Mouse (Mus musculus) left cerebral cortex, adult 9 months (tissue): ENCODE results near the gene Prss16.

Experiments used
- DNase-seq, 2 experiments: peaks; one replicate each; pipeline ENCODE4 v3.0.0; 2022; ENCODE audit warnings: low spot score in 2 of 2

Prss16 gene

DNA sequence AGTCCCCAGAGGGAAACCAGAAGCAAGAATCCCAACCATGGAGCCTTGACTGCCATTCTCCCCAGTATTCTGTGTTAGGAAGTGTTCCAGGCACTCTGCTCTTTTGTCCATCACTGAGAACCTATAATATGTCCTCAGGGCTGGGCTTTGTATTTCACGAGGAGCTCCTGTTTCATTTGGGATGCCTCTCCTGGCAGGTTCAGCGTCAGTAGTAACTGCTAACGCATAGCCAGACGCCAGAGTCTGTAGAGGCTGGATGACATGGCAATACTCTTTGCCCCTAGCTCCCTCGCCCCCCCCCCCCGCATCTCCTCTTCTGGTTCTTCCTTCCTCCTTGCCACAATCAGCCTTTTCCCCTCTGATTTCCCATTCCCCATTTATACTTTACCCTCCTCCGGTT, at the start of gene Prss16:
Gene Prss16, minus strand, starts transcription at position 101 of the 400 bp plus-strand sequence.
- DNase-seq = no peak

DNA sequence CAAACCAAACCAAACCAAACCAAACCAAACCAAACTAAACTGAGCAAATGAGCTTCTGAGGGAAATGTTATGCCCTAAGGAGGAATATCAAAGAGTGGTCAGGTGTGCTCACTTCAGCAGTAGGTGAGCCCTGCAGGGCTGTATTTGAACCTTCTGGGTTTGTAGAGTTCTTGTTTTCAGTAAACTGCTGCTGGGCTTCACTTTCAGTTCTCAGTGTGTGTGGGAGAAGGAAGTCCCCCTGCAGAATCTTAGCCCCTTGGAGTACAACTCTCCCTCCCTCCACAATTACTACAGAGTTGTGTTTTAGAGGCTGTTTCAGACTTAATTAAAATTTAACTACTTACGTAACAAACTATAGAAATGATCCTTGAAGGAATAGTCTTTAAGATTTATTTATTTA, 44.2 kb upstream of the Prss16 start:
- no peak for DNase-seq

DNA sequence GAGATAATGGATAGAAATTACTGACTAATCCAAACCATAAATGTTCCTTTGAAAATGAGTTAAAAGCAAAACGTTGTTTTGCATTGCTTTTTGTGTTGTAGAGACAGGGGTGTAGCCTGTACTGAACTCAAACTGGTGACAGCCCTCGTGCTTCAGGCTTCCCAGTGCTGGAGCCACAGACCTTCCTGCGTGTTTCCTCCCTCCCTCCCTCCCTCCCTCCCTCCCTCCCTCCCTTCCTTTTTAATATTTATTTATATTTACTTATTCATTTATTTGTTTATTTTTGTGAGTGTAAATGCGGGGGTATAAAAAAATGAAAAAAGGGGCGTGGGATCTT, 41.9 kb upstream of the Prss16 start:
- DNase-seq = no peak

DNA sequence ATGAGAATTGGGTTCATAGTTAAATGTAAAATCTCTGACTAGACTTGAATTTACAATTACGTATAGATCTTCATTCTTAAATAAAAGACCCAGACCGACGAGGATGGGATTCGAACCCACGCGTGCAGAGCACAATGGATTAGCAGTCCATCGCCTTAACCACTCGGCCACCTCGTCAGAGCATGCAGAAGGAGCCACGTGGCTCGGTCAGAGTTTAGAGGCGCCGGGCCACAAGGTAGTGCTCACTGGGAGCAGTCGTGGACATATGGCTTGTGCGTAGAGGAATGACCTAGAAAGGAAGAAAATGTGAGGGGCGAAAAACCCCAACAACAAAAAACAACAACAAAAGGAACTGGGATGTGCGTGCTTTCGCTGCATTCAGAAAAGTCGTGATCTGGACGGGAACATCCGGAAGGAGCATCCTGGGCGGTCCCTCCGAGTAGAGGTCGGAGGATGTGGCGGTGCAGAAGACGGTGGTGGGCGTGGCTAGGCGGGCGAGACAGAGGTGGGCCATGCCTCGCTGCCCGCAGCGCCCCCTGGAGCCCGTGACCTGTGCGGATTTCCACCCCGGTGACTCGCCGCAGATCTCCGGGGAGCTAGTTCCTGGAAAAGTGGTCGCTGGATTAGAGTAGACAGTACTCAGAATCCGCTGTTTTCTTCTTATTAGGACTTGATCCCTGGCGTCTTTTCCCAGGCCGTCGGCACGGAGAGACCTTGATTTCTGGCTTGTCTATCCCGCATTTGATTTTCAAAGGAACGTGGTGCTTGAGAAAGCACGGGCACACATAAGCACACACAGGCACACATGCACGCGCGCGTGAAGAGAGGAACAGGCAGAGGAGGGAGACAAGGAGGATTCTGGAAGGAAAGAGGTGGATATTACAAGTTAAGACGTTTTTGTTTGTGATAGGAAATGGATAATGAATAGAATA, 41.3 kb upstream of the Prss16 start:
- DNase-seq = peak; percentile 74 to 91

DNA sequence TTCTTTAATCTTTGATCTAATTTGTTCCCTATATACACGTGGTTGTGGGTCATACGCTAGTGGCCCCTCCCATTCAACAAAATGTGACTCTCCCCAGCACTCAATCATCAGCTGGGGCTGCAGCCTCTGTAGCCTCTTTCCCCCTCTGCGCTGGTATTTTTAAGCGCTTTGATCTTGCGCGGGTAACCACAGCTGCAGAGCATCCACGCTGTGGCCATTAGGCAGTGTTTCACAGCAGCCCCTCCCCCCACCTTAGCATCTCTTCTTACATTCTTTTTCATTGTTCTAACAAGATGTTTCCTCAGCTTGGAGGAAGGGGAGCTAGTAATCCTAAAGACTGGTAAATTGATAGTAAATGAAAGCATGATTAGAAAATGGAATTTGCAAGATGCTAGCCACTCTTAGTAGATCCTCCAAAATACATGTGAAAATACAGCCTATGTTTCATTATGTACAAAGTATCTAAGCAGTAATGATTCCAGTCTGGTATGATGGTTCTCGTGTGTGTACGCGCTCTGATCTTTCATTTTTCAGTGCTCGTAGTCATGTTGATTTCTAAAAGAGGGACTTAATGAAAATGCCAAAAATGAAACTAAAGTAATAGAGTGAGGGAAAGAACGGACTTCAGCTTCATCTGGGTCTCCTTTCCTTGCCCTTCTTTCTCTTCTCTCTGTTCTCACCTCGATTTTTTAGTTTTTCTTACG, 40.3 kb upstream of the Prss16 start:
- no peak for DNase-seq

DNA sequence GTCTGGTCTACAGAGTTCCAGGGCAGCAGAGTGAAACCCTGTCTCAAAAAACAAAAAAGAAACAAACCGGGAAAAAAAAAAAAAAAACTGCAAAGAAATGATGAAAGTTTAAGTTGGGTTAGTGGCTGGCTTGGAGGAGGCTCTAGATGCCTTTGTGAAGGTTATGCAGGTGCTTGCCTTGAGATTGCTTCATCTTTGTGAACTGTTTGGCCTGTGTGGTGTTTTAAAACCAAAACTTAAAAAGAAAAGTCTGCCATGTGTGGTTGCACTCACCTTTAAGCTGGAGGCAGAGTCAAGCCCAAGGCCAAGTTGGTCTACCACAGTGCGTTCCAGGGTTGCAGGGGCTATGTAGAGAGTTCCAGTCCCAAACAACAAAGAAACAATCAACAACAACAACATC, 39.5 kb upstream of the Prss16 start:
- no peak for DNase-seq

DNA sequence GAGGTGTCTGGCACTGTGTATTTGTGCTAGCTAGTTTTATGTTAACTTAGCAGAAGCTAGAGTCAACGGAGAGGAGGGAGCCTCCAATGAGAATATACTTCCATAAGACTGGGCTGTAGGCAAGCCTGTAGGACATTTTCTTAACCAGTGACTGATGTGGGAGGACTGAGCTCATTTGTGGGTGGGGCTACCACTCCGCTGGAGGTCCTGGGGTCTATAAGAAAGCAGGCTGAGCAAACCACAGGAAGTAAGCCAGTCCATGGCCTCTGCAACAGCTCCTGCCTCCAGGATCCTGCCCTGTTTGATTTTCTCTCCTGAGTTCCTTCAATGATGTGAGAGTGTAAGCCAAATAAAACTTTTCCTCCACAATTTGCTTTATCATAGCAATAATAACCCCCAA, 35.8 kb upstream of the Prss16 start:
- no peak for DNase-seq

DNA sequence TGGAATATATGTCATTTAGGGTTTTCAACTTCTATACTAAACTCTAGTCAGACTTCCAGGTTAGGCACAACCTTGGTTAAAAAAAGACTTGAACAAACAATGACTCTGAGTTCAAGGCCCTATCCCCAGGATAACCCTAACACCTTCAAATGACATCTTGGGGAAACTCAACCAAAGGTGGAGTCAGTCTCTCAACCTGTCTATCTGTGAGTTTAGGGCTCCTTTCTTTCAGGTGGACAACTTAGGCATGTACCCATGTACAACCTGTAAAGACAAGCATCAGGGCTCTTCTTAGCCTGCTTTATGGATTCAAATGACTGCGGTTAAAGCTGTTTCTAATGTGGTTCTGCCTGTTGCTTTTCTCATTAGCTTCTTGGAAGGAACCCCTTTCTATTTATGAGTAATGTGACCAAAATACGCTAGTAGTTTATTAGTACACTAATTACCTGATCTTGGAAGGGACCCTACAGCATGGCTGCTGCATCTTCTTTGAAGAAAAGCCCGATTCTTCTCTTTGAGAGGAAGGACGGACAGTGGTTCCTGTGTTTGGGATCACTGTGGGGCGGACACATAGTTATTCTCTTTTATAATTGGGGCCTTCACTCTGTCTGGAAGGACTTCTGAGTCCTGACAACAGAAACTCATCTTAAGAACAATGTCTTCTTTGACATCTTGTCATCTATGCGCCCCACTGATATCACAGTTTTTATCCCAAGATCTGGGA, 35.1 kb upstream of the Prss16 start:
- DNase-seq = no peak

DNA sequence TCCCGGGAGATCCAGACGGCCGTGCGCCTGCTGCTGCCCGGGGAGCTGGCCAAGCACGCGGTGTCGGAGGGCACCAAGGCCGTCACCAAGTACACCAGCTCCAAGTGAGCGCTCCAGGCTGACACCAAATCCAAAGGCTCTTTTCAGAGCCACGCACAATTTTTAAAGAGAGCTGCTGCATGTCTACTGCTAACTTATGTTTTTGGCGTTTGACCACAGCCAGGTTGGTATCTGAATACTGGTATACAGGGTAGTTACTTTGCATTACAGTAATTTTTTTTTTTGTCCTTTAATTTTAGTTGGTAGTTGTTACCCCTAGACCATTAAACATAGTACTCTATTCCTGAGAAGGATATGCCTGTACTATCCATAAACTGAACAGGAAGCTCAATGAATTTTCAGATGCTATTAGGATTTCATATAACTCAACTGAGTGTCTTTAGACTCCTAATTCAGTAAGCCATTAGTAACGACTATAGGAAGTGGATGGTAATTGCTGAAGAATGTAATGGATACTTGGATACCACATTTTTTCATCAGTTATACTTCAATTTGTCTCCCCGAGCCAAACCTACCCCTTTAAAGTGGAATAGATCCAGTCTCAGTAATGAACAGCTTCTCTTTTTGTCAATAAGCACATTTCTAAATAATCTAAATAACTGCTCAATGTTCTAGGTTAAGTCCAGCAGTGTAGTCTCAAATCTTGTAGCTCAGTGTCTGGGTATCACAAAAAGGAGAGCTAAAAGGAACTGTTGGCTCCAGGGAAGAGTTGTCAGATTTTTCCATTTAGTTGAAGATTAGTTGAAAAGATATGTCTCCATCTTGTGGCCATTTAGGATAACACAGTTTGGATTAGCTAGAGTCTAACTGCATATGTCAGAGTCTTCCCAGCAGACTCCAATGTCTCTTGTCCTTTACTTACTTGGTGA, 34.2 kb upstream of the Prss16 start:
- no peak for DNase-seq

DNA sequence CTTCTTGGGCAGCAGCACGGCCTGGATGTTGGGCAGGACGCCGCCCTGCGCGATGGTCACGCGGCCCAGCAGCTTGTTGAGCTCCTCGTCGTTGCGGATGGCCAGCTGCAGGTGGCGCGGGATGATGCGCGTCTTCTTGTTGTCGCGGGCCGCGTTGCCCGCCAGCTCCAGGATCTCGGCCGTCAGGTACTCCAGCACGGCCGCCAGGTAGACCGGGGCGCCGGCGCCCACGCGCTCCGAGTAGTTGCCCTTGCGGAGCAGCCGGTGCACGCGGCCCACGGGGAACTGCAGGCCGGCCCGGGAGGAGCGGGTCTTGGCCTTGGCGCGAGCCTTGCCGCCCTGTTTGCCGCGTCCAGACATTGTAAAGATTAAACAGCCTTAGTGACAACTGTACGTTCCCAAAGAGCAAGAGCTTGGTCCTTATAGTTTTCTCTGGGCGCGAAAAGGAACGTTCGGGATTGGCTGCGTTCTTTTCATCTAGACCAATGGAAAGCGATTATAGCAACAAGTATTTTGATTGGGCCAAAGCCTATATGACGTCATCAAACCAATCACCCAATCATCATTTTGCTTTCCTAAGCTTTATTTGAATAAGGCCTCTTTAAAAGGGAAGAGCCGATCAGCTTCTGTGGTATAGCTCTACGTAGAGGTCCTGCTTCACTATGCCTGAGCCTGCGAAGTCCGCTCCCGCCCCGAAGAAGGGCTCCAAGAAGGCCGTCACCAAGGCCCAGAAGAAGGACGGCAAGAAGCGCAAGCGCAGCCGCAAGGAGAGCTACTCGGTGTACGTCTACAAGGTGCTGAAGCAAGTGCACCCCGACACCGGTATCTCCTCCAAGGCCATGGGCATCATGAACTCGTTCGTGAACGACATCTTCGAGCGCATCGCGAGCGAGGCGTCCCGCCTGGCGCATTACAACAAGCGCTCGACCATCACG, 33.3 kb upstream of the Prss16 start, which contains the start of the genes Hist1h2ag and Hist1h2bj:
Gene Hist1h2ag, minus strand, starts transcription at position 377 of the 935 bp plus-strand sequence.
Gene Hist1h2bj, plus strand, starts transcription at position 647 of the 935 bp plus-strand sequence.
- DNase-seq = peak; percentile 95 to 96

DNA sequence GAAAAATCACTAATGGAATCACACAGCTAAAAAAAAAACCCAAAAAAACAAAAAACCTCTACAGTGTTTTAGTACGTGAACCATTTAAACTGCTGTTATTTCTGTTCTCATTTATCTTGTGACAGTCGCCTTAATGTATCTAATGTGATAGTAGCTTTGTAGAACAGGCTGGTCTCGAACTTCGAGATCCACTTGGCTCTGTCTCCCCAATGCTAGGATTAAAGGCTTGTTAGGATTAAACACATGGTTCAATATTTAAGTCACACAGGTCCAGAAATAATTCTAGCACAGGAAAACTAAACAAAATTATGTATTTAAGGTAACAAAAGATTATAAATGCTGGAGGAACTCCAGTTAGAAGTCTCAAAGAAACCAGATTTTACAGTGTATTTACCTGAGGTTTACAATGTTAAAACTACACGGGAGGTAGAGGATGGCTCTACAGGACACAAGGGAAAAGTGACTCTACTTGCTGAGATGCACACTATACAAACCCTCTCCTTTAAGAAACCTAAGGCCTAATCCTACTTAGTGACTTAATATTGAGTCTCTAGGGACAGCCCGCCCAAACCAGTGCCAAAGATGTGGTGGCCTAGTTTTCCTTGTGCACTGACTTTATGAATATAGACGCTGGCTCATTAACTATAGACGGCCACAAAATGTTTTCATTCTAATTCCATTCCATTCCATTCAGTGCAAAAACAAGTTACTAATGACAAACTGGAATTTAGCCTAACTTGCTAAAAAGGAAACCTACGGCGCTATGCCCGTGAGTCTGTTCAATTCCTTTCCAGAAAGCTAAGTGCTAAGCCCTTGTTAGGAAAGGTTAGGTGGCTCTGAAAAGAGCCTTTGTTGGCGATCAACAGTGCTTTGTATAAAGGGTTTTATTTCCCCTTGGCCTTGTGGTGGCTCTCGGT, 32.4 kb upstream of the Prss16 start:
- DNase-seq = no peak

DNA sequence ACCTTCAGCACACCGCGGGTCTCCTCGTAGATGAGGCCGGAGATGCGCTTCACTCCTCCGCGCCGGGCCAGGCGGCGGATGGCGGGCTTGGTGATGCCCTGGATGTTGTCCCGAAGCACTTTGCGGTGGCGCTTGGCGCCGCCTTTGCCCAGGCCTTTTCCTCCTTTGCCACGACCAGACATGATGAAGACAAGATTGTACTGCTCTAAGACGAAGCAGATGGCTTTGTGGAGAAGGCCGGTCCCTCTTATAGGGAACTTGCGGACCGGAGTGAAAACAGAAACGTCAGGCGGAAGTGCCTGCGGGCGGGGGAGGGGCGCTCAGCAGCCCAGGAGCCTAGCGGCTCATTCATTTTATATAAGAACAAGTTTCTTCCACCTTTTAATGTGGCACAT, 31.6 kb upstream of the Prss16 start, which contains the start of gene Hist1h4i:
Gene Hist1h4i, minus strand, starts transcription at position 221 of the 395 bp plus-strand sequence.
- DNase-seq = peak; percentile 94 to 99

DNA sequence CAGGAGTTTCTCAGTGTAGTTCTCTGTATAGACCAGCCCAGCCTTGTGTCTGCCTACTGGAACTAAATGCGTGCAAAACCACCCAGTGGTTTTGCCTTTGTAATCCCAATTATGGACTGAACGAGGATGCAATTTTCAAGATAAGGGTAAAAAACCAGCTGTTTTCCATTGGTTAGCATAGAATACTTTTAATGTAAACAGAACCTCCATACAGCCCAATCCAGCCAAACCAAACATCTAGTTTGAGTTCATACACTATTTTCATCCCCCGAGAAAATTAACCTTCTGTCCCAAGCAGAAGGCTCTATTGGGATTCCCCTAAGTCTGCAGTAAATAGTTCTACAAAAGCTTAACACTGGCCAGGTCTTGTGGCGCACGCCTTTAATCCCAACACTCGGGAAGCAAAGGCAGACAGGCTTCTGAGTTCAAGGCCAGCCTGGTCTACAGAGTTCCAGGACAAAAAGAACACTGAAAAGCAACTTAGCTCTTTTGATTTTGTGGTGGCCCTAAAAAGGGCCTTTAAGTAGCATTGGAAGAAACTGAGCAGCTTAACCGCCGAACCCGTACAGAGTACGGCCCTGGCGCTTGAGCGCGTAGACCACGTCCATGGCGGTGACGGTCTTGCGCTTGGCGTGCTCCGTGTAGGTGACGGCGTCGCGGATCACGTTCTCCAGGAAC, 31.1 kb upstream of the Prss16 start:
- DNase-seq = no peak

DNA sequence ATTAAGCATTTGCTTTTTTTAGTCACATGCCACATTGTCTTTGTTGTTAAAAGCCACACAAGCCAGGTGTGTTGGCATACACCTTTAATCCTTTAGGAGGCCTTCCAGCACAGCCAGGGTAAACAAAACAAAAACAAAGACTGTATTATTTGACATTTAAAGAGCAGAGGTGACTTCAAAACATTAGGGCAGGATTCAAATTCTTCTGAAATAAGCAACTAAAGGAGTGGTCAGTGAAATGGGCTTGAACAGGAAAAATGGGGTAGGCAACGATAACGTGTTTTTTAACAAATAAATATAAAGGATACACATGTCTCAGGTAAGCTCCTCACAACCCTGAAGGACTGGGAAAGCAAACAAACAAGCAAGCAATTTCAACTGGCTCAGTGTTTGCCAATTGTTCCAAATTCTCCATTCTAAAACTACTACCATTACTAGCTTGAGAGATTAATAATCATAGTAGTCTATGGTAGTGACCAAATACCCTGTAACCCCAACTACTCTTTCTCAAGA, 30.5 kb upstream of the Prss16 start:
- no peak for DNase-seq

DNA sequence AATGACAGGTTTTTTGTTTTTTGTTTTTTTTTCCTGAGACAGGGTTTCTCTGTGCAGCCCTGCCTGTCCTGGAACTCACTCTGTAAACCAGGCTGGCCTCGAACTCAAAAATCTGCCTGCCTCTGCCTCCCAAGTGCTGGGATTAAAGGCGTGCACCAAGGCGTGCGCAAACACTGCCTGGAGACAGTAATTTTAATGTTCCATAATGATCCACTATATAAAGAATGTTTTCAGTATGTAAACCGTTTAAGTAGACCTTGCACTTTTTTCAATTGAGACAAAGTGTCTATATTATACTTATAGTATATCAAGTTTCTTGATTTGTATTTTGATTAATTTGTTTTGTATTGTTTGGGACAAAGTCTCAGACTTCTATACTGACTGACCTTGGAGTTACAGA, 29.8 kb upstream of the Prss16 start:
- no peak for DNase-seq

DNA sequence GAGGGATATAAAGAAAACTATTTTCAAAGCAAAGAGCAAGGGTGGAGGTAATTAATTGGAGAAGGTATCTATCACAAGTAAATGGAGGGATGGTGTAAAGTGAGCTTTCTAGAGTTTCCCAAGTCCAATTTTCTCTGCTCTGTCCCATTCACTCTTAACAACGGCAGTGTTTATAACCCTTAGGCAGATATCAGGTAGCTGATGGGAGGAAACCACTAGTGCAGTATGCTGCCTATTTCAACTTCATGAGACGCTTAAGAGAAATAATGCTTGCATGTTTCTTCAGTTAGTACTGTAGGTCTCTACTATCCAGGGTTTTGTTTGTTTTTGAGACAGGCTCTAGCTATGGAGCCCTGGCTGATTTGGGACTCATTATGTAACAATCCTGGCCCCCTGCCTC, 27.9 kb upstream of the Prss16 start:
- DNase-seq = no peak

DNA sequence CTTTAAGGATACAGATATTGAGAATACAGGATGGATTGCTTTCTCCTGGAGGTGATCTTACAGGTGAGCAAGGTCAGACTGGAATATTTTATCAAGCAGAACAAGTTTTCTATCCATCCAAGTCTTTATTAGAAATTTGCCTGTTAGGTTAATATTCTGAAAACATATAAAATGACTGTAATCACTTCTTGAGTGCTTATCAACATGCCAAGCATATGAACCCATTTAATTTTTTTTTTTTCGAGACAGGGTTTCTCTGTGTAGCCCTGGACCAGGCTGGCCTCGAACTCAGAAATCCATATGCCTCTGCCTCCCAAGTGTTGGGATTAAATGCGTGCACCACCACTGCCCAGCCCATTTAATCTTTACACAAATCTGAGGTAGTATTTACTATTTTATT, 27.4 kb upstream of the Prss16 start:
- DNase-seq = no peak
